Mouse (Mus musculus): ENCODE results near the gene Lsm12. TPM values are rescaled to one million over a fixed set of nuclear protein-coding genes. Genes with fewer than 3 reads are reported as not detected.

Lsm12 gene
- polyA plus RNA-seq, 1 experiment from 2014 or later: 141 TPM

DNA sequence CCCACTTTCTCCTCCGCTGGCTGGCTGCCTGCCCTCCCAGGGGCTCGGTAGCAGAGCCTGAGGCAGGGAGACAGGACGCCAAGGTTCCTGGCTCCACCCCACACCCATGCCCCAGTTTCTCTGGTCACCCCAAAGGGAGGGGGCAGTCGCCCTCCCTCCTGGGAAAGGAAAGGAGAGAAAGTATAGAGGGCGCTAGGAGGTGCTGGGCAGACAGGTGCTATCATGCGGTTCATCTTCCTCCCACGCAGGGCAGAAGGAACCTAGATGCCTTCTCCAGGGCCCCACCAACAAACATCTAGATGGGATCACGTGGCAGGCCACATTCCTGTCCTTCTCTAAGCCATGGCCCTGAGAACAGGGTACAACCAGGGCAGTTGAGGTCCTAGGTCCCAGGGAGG is 36.9 kb upstream of the Lsm12 start:
- Histone ChIP-seq H3K27me3 (no peaks in the 10 kb centered on the region), H3K36me3 (peaks cover 58% of the 10 kb centered on the region), H3K27ac (no peak overlapping the region), H3K9ac (replicated peaks) (no peak overlapping the region), H3K9me3 (no peaks in the 10 kb centered on the region), H3K4me3 (replicated peaks) (no peak overlapping the region), H3K4me1 (replicated peaks) (peaks cover 76% of the 10 kb centered on the region), H3K4me2 (replicated peaks) (no peak overlapping the region)
- no peak for ATAC-seq
- WGBS: 79% methylated on average over 8 of the region's 8 CpGs

- Histone ChIP-seq H3K27me3 (no peaks in the 10 kb centered on the region), H3K4me2 (replicated peaks) (no peak overlapping the region), H3K9ac (replicated peaks) (no peak overlapping the region), H3K4me1 (replicated peaks) (peaks cover 76% of the 10 kb centered on the region), H3K27ac (no peak overlapping the region), H3K9me3 (no peaks in the 10 kb centered on the region), H3K4me3 (replicated peaks) (no peak overlapping the region), H3K36me3 (peaks cover 58% of the 10 kb centered on the region)
- no peak for ATAC-seq
- 91% methylated on average over 8 of the region's 8 CpGs for WGBS
These were observed 36.3 kb upstream of the Lsm12 start for GRCm38 (mm10) chr11:102221243-102221953.

DNA sequence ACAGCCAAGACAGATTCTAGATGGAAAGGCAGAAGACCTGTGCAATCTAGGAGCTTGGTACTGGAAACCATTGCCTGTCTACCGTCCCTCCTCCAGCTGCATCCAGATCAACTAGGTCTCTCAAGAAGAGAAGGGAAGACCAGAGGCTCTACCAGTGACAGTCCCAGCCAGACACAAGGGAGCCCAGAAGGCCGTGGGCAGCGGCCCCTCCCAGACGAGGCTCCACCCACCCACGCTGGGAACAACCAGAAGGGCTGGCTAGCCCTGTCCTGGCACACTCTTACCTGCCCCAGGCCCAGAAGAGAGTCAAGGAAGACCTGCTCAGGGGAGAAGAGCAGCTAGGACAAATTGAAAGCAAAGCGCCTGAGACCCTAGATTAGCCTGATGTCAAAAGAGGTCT is 35.4 kb upstream of the Lsm12 start:
- WGBS: 73% methylated on average over 6 of the region's 6 CpGs
- Histone ChIP-seq H3K4me1 (replicated peaks) (peaks cover 76% of the 10 kb centered on the region), H3K4me2 (replicated peaks) (no peak overlapping the region), H3K4me3 (replicated peaks) (no peak overlapping the region), H3K9me3 (no peaks in the 10 kb centered on the region), H3K9ac (replicated peaks) (no peak overlapping the region), H3K27ac (no peak overlapping the region), H3K27me3 (no peaks in the 10 kb centered on the region), H3K36me3 (peaks cover 58% of the 10 kb centered on the region)
- ATAC-seq: no peak

GRCm38 (mm10) chr11:102219994-102220346 is 34.9 kb upstream of the Lsm12 start:
- Histone ChIP-seq H3K4me2 (replicated peaks) (no peak overlapping the region), H3K27ac (peak overlapping the region; percentile 84; the same call in 1 of the 2 replicates), H3K27me3 (no peaks in the 10 kb centered on the region), H3K9me3 (no peaks in the 10 kb centered on the region), H3K4me3 (replicated peaks) (no peak overlapping the region), H3K36me3 (peaks cover 58% of the 10 kb centered on the region), H3K4me1 (replicated peaks) (peaks cover 76% of the 10 kb centered on the region), H3K9ac (replicated peaks) (no peak overlapping the region)
- ATAC-seq: no peak
- WGBS: 82% methylated on average over 4 of the region's 4 CpGs

- Histone ChIP-seq H3K9ac (replicated peaks) (peak overlapping the region; percentile 49), H3K27ac (peak overlapping the region; percentile 84), H3K36me3 (peaks cover 58% of the 10 kb centered on the region), H3K27me3 (no peaks in the 10 kb centered on the region), H3K9me3 (no peaks in the 10 kb centered on the region), H3K4me3 (replicated peaks) (no peak overlapping the region; the same call in 1 of the 2 replicates), H3K4me1 (replicated peaks) (peaks cover 76% of the 10 kb centered on the region), H3K4me2 (replicated peaks) (peak overlapping the region; percentile 44)
- 73% methylated on average over 14 of the region's 14 CpGs for WGBS
- ATAC-seq: no peak
These were observed 34.3 kb upstream of the Lsm12 start for GRCm38 (mm10) chr11:102219247-102219993.

DNA sequence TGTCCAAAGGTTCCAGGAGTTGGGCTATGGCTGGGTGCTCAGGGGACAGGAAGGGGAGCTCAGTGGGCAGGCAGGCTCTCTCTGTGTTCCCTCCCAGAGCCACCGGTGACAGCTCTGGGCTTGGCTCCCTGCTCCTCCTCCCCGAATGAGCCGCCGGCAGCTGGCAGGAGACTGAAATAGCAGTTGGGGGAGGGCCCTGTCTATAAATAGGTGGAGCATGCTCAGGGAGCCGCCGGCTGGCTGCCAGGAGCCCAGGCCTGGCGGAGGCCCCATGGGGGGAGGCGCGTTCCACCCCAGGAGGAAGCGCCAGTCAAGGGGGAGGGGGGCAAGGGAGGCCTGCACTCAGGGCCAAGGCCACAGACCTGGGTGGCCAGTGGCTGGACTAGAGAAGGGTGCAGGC is 33.7 kb upstream of the Lsm12 start:
- peak; percentile 81 for ATAC-seq

DNA sequence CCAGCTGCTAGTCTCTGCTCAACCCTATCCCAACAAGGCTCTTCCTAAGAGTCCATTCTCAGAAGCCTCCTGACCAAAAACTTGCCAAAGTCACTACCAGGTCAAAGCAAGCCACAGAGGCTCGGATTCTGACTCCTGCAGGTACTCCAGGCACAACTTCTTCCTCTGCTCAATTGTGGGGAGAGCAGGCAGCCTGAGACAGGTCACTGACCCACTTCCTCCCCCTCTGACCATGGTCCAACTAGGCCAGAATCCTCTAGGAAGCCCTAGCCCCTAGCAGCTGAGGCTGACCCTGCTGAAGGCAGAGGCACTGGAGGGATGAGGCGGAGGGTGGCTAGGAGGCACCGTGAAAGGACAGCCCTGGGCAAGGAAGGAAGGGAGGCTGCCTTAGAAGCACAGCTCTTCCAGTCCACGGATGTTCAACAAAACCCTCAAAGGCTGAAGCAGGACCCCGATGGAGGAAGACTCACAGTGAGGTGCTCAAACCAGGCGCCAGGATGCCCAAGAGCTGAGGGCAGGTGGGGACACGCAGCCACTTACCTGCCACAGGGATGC is 32.9 kb upstream of the Lsm12 start:
- Histone ChIP-seq H3K9me3 (no peaks in the 10 kb centered on the region), H3K36me3 (peaks cover 44% of the 10 kb centered on the region), H3K4me1 (replicated peaks) (peaks cover 71% of the 10 kb centered on the region), H3K27me3 (no peaks in the 10 kb centered on the region), H3K9ac (replicated peaks) (peak overlapping the region; percentile 49), H3K27ac (peak overlapping the region; percentile 84), H3K4me3 (replicated peaks) (peak overlapping the region; percentile 17), H3K4me2 (replicated peaks) (peak overlapping the region; percentile 44)
- ATAC-seq: no peak
- WGBS: 78% methylated on average over 7 of the region's 7 CpGs

More for the DNA sequence above, 33.7 kb upstream of the Lsm12 start:
- peak overlapping the region; percentile 84 for H3K27ac ChIP-seq
- peaks cover 74% of the 10 kb centered on the region for H3K4me1 ChIP-seq (replicated peaks)
- peak overlapping the region; percentile 49 for H3K9ac ChIP-seq (replicated peaks)
- H3K36me3 ChIP-seq: peaks cover 53% of the 10 kb centered on the region
- H3K4me3 ChIP-seq (replicated peaks): peak overlapping the region; percentile 17
- H3K9me3 ChIP-seq: no peaks in the 10 kb centered on the region
- 1% methylated on average over 10 of the region's 10 CpGs for whole genome bisulfite sequencing
- peak overlapping the region; percentile 44 for H3K4me2 ChIP-seq (replicated peaks)
- H3K27me3 ChIP-seq: no peaks in the 10 kb centered on the region

DNA sequence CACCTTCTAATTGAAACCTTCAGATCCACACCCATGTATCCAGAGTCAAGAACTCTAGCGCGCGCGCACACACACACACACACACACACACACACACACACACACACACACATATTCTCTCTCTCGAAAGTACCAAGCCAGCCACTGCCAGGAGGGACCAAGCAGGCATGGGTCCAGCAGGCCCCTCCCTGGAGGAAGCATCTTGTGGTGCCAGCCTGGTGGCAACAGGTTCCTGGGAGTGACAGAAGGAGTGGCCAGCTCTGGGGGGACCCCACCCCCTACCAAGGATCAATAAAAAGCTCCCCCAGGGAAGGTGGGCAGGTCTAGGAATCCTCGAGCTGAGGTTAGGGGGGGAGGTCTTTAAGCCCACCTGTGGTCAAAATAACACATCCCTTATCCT is 32.3 kb upstream of the Lsm12 start:
- no peaks in the 10 kb centered on the region for H3K27me3 ChIP-seq
- H3K4me1 ChIP-seq (replicated peaks): peaks cover 69% of the 10 kb centered on the region
- peaks cover 39% of the 10 kb centered on the region for H3K36me3 ChIP-seq
- no peak overlapping the region for H3K9ac ChIP-seq (replicated peaks)
- no peak overlapping the region for H3K4me3 ChIP-seq (replicated peaks)
- no peak overlapping the region for H3K27ac ChIP-seq
- no peaks in the 10 kb centered on the region for H3K9me3 ChIP-seq
- H3K4me2 ChIP-seq (replicated peaks): no peak overlapping the region
- 88% methylated on average over 6 of the region's 6 CpGs for WGBS
- ATAC-seq: no peak

- no peak overlapping the region for H3K9ac ChIP-seq (replicated peaks)
- H3K4me1 ChIP-seq (replicated peaks): peaks cover 69% of the 10 kb centered on the region
- no peaks in the 10 kb centered on the region for H3K27me3 ChIP-seq
- ATAC-seq: no peak
- no peak overlapping the region for H3K4me2 ChIP-seq (replicated peaks)
- peaks cover 38% of the 10 kb centered on the region for H3K36me3 ChIP-seq
- no peaks in the 10 kb centered on the region for H3K9me3 ChIP-seq
- WGBS: 57% methylated on average over 5 of the region's 5 CpGs
- H3K4me3 ChIP-seq (replicated peaks): no peak overlapping the region
- H3K27ac ChIP-seq: no peak overlapping the region
These were observed 31.8 kb upstream of the Lsm12 start for GRCm38 (mm10) chr11:102216886-102217240.

DNA sequence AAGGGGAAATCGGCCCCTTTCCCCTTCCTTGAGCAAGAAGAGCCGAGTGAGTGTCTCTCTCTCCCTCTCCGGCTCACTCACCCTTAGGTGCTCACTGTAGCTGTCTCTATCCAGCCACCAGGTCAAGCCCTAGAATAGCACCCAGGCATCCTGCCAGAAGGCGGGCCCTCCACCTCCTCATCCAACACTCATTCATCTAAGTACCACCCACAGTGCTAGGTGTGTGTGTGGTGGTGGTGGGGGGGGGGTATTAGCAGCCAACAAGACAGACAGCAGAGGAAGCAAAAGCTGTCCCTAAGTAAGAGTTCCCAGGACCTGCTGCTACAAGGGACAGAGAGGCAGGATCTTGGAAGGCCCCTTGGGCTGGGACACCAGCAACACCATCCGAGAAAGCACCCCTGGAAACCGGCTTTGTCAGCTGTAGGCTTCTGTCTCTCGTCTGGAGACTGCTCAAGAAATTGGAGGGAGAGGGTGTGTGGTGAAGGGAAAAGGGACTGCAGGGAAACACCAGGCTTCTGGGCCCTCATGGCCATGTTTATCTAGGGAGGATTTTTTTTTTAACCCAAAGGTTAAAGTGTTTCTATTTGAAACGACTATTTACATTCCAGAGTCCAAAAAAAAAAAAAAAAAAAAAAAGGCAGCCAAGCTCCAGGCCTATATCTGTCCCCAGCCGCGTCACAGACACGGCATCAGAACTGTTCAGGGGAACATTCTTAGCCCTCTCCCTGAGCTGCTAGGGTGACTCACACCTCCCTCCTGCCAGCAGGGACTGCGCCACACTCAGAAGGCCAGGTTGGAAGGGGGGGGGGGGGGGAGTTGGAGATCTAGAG is 31.2 kb upstream of the Lsm12 start:
- Histone ChIP-seq H3K36me3 (peaks cover 37% of the 10 kb centered on the region), H3K4me1 (replicated peaks) (peaks cover 74% of the 10 kb centered on the region)
- WGBS: 53% methylated on average over 12 of the region's 12 CpGs

DNA sequence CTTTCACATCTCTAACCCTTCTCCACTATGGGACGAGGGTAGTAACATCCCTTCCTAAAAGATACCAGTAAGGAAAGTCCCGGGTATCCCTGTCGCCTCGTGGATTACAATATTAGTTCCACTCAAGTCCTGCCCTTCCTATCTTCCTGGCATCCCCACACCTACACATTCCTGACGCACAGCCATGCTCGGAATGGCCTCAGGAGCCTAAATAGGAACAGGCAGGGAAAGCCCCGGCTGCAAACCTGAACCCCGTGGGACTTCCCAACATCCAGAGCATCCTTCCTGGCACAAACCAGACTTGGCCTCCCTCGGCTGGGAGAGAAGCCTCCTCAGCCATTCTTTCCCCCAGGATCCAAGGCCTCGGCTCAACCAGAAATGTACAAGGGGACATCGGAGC is 30.4 kb upstream of the Lsm12 start:
- ATAC-seq: no peak
- peaks cover 29% of the 10 kb centered on the region for H3K36me3 ChIP-seq
- peak overlapping the region; percentile 47; the same call in 1 of the 2 replicates for H3K9ac ChIP-seq (replicated peaks)
- peaks cover 77% of the 10 kb centered on the region for H3K4me1 ChIP-seq (replicated peaks)
- no peak overlapping the region for H3K27ac ChIP-seq
- H3K4me2 ChIP-seq (replicated peaks): no peak overlapping the region
- no peaks in the 10 kb centered on the region for H3K9me3 ChIP-seq
- 82% methylated on average over 11 of the region's 11 CpGs for WGBS
- H3K4me3 ChIP-seq (replicated peaks): no peak overlapping the region
- no peaks in the 10 kb centered on the region for H3K27me3 ChIP-seq

More for the DNA sequence above, 31.2 kb upstream of the Lsm12 start:
- no peak overlapping the region for H3K4me3 ChIP-seq (replicated peaks)
- no peak for ATAC-seq
- no peaks in the 10 kb centered on the region for H3K27me3 ChIP-seq
- no peaks in the 10 kb centered on the region for H3K9me3 ChIP-seq
- H3K27ac ChIP-seq: no peak overlapping the region
- H3K9ac ChIP-seq (replicated peaks): peak overlapping the region; percentile 47; the same call in 1 of the 2 replicates
- H3K4me2 ChIP-seq (replicated peaks): no peak overlapping the region

All from midbrain, embryonic 13.5 days (tissue).